Mouse (Mus musculus): ENCODE measurements around the gene Zfp358. TPM values are rescaled to one million over a fixed set of nuclear protein-coding genes. Genes with fewer than 3 reads are reported as not detected.

Zfp358 gene
- polyA plus RNA-seq, 1 experiment from 2014 or later = 31.6 TPM

- Histone ChIP-seq H3K9me3 (ENCODE audit: low read length) (no peaks in the 10 kb centered on the region), H3K27ac (ENCODE audit: low read length) (no peak overlapping the region), H3K36me3 (ENCODE audit: insufficient read depth, low read length) (peaks cover 9% of the 10 kb centered on the region; the same call in 1 of the 2 replicates), H3K9ac (replicated peaks; ENCODE audit: low read depth) (no peak overlapping the region), H3K4me3 (ENCODE audit: low read depth, low read length) (no peak overlapping the region), H3K4me1 (ENCODE audit: insufficient read depth, low read depth, low read length) (peaks cover 7% of the 10 kb centered on the region; the same call in 1 of the 2 replicates), H3K27me3 (replicated peaks; ENCODE audit: insufficient read depth, low read length) (no peaks in the 10 kb centered on the region), H3K4me2 (replicated peaks; ENCODE audit: low read depth, low read length) (no peak overlapping the region)
- 96% methylated on average over 43 of the region's 44 CpGs for WGBS
- TF ChIP-seq EP300 (IDR thresholded peaks at IDR 0.05) = no peak
- TF ChIP-seq CTCF (IDR thresholded peaks at IDR 0.05) = no peak
- ATAC-seq = no peak
- no peak for DNase-seq (ENCODE audit: low spot score)
These were observed 2.9 kb downstream of the Zfp358 start for GRCm38 (mm10) chr8:3495578-3496427.

DNA sequence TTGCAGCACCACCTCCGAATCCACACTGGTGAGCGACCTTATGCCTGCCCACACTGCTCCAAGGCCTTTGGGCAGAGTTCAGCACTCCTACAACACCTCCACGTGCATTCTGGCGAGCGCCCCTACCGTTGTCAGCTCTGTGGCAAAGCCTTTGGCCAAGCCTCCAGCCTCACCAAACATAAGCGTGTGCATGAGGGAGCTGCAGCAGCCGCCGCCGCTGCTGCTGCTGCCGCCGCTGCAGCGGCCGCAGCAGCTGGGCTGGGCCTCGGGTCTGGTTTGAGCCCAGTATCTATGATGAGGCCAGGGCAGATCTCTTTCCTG, 3.5 kb downstream of the Zfp358 start:
- Histone ChIP-seq H3K27me3 (replicated peaks; ENCODE audit: insufficient read depth, low read length) (no peaks in the 10 kb centered on the region), H3K9me3 (ENCODE audit: low read length) (no peaks in the 10 kb centered on the region), H3K9ac (replicated peaks; ENCODE audit: low read depth) (no peak overlapping the region), H3K4me3 (ENCODE audit: low read depth, low read length) (no peak overlapping the region), H3K4me2 (replicated peaks; ENCODE audit: low read depth, low read length) (no peak overlapping the region), H3K36me3 (ENCODE audit: insufficient read depth, low read length) (peaks cover 9% of the 10 kb centered on the region; the same call in 1 of the 2 replicates), H3K4me1 (ENCODE audit: insufficient read depth, low read depth, low read length) (peaks cover 13% of the 10 kb centered on the region; the same call in 1 of the 2 replicates), H3K27ac (ENCODE audit: low read length) (no peak overlapping the region)
- DNase-seq (ENCODE audit: low spot score) = no peak
- no peak for ATAC-seq
- TF ChIP-seq CTCF (IDR thresholded peaks at IDR 0.05) = no peak
- no peak for TF ChIP-seq EP300 (IDR thresholded peaks at IDR 0.05)
- WGBS = 93% methylated on average over 15 of the region's 15 CpGs

GRCm38 (mm10) chr8:3498583-3498982, 5.6 kb downstream of the Zfp358 start:
- no peak for TF ChIP-seq EP300 (IDR thresholded peaks at IDR 0.05)
- no peak for TF ChIP-seq CTCF (IDR thresholded peaks at IDR 0.05)
- Histone ChIP-seq H3K27me3 (replicated peaks; ENCODE audit: insufficient read depth, low read length) (no peaks in the 10 kb centered on the region), H3K27ac (ENCODE audit: low read length) (no peak overlapping the region), H3K4me3 (ENCODE audit: low read depth, low read length) (no peak overlapping the region), H3K4me2 (replicated peaks; ENCODE audit: low read depth, low read length) (no peak overlapping the region), H3K9ac (replicated peaks; ENCODE audit: low read depth) (no peak overlapping the region), H3K4me1 (ENCODE audit: insufficient read depth, low read depth, low read length) (peaks cover 13% of the 10 kb centered on the region; the same call in 1 of the 2 replicates), H3K9me3 (ENCODE audit: low read length) (no peaks in the 10 kb centered on the region), H3K36me3 (ENCODE audit: insufficient read depth, low read length) (peaks cover 9% of the 10 kb centered on the region; the same call in 1 of the 2 replicates)
- DNase-seq (ENCODE audit: low spot score) = no peak
- ATAC-seq = no peak
- 83% methylated on average over 3 of the region's 3 CpGs for WGBS

- Histone ChIP-seq H3K4me2 (replicated peaks; ENCODE audit: low read depth, low read length) (peak overlapping the region; percentile 86), H3K4me3 (ENCODE audit: low read depth, low read length) (peak overlapping the region; percentile 79), H3K27me3 (replicated peaks; ENCODE audit: insufficient read depth, low read length) (no peaks in the 10 kb centered on the region), H3K9ac (replicated peaks; ENCODE audit: low read depth) (peak overlapping the region; percentile 64), H3K9me3 (ENCODE audit: low read length) (no peaks in the 10 kb centered on the region), H3K4me1 (ENCODE audit: insufficient read depth, low read depth, low read length) (peaks cover 7% of the 10 kb centered on the region; the same call in 1 of the 2 replicates), H3K36me3 (ENCODE audit: insufficient read depth, low read length) (peaks cover 9% of the 10 kb centered on the region; the same call in 1 of the 2 replicates), H3K27ac (ENCODE audit: low read length) (peak overlapping the region; percentile 81)
- ATAC-seq (peak; percentile 9), DNase-seq (ENCODE audit: low spot score) (no peak)
- 2% methylated on average over 8 of the region's 8 CpGs for WGBS
- TF ChIP-seq CTCF (IDR thresholded peaks at IDR 0.05) = no peak
These were observed 6.8 kb downstream of the Zfp358 start for GRCm38 (mm10) chr8:3499751-3500150.

GRCm38 (mm10) chr8:3500235-3501090, 7.5 kb downstream of the Zfp358 start, which contains the start of gene Mcoln1:
Gene Mcoln1, plus strand, starts transcription at chr8:3500457.
- H3K9me3 ChIP-seq (ENCODE audit: low read length) = no peaks in the 10 kb centered on the region
- no peaks in the 10 kb centered on the region for H3K27me3 ChIP-seq (replicated peaks; ENCODE audit: insufficient read depth, low read length)
- ATAC-seq = peak; percentile 96
- TF ChIP-seq CTCF (IDR thresholded peaks at IDR 0.05) (peak; percentile 41), EP300 (IDR thresholded peaks at IDR 0.05) (no peak)
- peaks cover 8% of the 10 kb centered on the region; the same call in 1 of the 2 replicates for H3K36me3 ChIP-seq (ENCODE audit: insufficient read depth, low read length)
- peak within 1 kb of the TSS; percentile 86 for H3K4me2 ChIP-seq (replicated peaks; ENCODE audit: low read depth, low read length)
- H3K4me3 ChIP-seq (ENCODE audit: low read depth, low read length) = peak within 1 kb of the TSS; percentile 79
- DNase-seq (ENCODE audit: low spot score) = peak; percentile 98
- WGBS = under 1% methylated on average over 56 of the region's 70 CpGs
- peak within 1 kb of the TSS; percentile 64 for H3K9ac ChIP-seq (replicated peaks; ENCODE audit: low read depth)
- H3K27ac ChIP-seq (ENCODE audit: low read length) = peak within 1 kb of the TSS; percentile 81
- peaks cover 7% of the 10 kb centered on the region; the same call in 1 of the 2 replicates for H3K4me1 ChIP-seq (ENCODE audit: insufficient read depth, low read depth, low read length)

- DNase-seq (ENCODE audit: low spot score) (peak; percentile 26), ATAC-seq (no peak)
- Histone ChIP-seq H3K9ac (replicated peaks; ENCODE audit: low read depth) (no peak overlapping the region), H3K4me2 (replicated peaks; ENCODE audit: low read depth, low read length) (no peak overlapping the region), H3K27ac (ENCODE audit: low read length) (no peak overlapping the region), H3K9me3 (ENCODE audit: low read length) (no peaks in the 10 kb centered on the region), H3K36me3 (ENCODE audit: insufficient read depth, low read length) (peaks cover 13% of the 10 kb centered on the region), H3K4me1 (ENCODE audit: insufficient read depth, low read depth, low read length) (peaks cover 7% of the 10 kb centered on the region; the same call in 1 of the 2 replicates), H3K27me3 (replicated peaks; ENCODE audit: insufficient read depth, low read length) (no peaks in the 10 kb centered on the region), H3K4me3 (ENCODE audit: low read depth, low read length) (no peak overlapping the region)
- no peak for TF ChIP-seq EP300 (IDR thresholded peaks at IDR 0.05)
- TF ChIP-seq CTCF (IDR thresholded peaks at IDR 0.05) = no peak
- 52% methylated on average over 4 of the region's 4 CpGs for WGBS
These were observed 9.3 kb downstream of the Zfp358 start for GRCm38 (mm10) chr8:3502217-3502616.

Data from lung, postnatal 0 days (tissue).